Mouse (Mus musculus) spleen, adult 2 months (tissue): Measurements from ENCODE around the gene Hes1.

Source experiments
- CTCF ChIP-seq: fragments of 200-500 bp; IDR thresholded peaks from 2 replicates; pipeline ENCODE4 v1.5.1; 2011; ENCODE audit warnings: mild to moderate bottlenecking, inconsistent platforms; ENCODE audit not compliant: insufficient read depth, insufficient read length, insufficient replicate concordance; ENCODE audit errors: extremely low read depth
- POLR2A ChIP-seq: fragments of 200-500 bp; IDR thresholded peaks from 2 replicates; pipeline ENCODE4 v1.6.1; 2011; ENCODE audit warnings: low read depth, low read length, inconsistent platforms

DNA sequence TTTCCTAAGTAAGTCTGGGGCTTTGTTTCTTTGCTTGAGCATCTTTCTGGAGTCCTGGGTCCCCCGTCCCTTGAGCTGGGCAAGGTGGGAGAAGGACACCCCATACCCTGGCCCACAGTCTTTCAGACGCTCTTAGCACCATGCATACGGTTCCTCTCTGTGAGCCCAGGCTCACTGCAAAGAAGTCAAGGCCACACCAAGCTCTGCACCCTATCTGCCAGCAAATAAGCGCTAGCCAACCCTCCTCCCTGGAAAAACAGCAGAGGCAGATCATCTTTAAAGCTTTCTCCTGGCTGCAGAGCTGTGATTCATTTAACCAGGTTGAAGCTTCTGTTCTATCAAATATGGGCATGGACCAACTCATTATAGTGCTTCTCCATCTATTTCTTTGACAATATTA lies 9.6 kb upstream of the Hes1 start:
- TF ChIP-seq POLR2A (no peak), CTCF (no peak)
